Mouse (Mus musculus) heart, embryonic 15.5 days (tissue): ENCODE data around the gene Agrn. TPM values are rescaled to one million over a fixed set of nuclear protein-coding genes. Genes with fewer than 3 reads are reported as not detected.

ENCODE experiments used
- ATAC-seq: fragments of 200-750 bp; cut with Nextera tagmentation; replicated peaks from 2 replicates; pipeline ENCODE4 v1.8.0; 2017; ENCODE audit warnings: low read depth, moderate TSS enrichment; ENCODE audit not compliant: insufficient number of reproducible peaks, insufficient read depth, low FRiP score
- H3K27ac ChIP-seq: fragments of 300-500 bp; sonication (generic); 2 replicates; pipeline ENCODE4 v1.5.1; 2015; ENCODE audit warnings: mild to moderate bottlenecking, inconsistent platforms
- H3K27me3 ChIP-seq: fragments of 300-500 bp; sonication (generic); 2 replicates; pipeline ENCODE4 v1.6.1; 2015; ENCODE audit warnings: inconsistent platforms
- H3K36me3 ChIP-seq: fragments of 300-500 bp; sonication (generic); 2 replicates; pipeline ENCODE4 v1.6.1; 2015; ENCODE audit warnings: mild to moderate bottlenecking, inconsistent platforms
- H3K4me1 ChIP-seq: fragments of 300-500 bp; sonication (generic); replicated peaks from 2 replicates; pipeline ENCODE4 v1.6.1; 2015; ENCODE audit warnings: inconsistent platforms
- H3K4me2 ChIP-seq: fragments of 300-500 bp; sonication (generic); 2 replicates; pipeline ENCODE4 v1.6.1; 2015; ENCODE audit warnings: inconsistent platforms, mild to moderate bottlenecking, moderate library complexity
- H3K4me3 ChIP-seq: fragments of 300-500 bp; sonication (generic); 2 replicates; pipeline ENCODE4 v1.5.1; 2015; ENCODE audit warnings: mild to moderate bottlenecking, inconsistent platforms
- H3K9ac ChIP-seq: fragments of 300-500 bp; sonication (generic); 2 replicates; pipeline ENCODE4 v1.6.1; 2015; ENCODE audit warnings: mild to moderate bottlenecking, inconsistent platforms
- H3K9me3 ChIP-seq: fragments of 300-500 bp; sonication (generic); replicated peaks from 2 replicates; pipeline ENCODE4 v1.6.1; 2016; ENCODE audit warnings: inconsistent platforms
- WGBS: fragments of 180-500 bp; shearing (Covaris S2); methylation state at CpG from one replicate; pipeline ENCODE4 v1.1.7; 2015; ENCODE audit warnings: mixed read lengths; 5-methylcytosine and 5-hydroxymethylcytosine counted together
- polyA plus RNA-seq: library from polyadenylated mRNA; unstranded; fragments of >200 nt; fragmentation: Nextera tagmentation; extraction: Ambion mirVana; gene quantifications from 2 replicates; pipeline ENCODE4 v1.2.1, GENCODE M21; 2015

The Agrn gene
- polyA plus RNA-seq, 1 experiment from 2014 or later: 38.0 TPM

DNA sequence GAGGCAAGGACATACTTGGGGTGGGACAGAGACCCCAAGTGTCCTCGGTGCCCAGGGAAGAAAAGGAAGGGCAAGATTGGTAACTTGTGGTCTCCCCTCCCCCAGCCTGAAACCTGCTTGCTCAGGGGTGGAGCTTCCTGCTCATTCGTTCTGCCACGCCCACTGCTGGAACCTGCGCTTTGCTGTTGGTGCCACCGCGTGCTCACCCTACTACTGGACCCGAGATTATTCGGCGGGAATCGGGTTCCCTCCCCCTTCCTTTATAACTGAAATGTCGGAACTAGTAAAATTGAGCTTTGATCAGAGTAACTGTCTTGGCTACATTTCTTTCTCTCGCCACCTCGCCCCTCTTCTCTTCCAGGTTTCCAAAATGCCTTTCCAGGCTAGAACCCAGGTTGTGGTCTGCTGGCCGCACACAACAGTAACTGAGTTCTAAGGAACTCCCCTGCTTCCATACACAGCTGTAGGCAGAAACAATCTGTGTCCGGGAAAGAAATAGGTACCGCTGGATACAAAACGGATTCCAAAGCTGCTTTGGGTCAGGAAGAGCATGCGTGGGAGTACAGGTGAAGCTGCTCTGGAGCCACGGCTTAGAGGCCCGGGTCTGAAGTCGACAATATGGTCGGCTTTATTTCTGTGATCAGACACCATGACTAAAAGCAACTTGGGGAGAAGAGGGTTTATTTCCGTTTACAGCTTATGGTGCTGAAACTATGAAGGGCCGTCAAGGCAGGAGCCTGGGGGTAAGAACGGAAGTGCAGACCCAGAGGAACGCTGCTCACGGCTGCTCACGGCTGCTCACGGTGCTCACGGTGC, 60.8 kb downstream of the Agrn start:
- no peaks in the 10 kb centered on the region for H3K27me3 ChIP-seq
- ATAC-seq: no peak
- H3K4me1 ChIP-seq: peaks cover 2% of the 10 kb centered on the region; the same call in 1 of the 2 replicates
- no peaks in the 10 kb centered on the region for H3K36me3 ChIP-seq
- no peak overlapping the region for H3K4me3 ChIP-seq
- WGBS: 92% methylated on average over 30 of the region's 30 CpGs
- H3K4me2 ChIP-seq: no peak overlapping the region
- H3K9me3 ChIP-seq: no peaks in the 10 kb centered on the region
- H3K27ac ChIP-seq: no peak overlapping the region
- H3K9ac ChIP-seq: no peak overlapping the region

DNA sequence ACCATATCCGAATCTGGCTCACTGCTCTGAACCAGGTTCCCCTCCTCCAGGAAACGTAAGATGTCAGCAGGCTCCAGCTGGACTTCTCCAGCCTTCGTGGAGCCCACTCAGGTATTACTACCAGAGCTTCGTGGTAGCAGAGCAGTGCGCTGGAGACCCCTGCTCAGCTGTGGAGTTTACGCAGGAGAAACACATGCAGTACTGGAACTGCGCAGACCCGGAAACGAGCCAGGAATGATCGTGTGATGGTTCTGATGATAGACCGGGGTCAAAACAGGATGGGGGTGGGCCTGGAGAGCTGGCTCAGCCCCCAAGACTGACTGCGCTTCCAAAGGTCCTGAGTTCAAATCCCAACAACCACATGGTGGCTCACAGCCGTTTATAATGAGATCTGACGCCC, 61.5 kb downstream of the Agrn start:
- H3K4me2 ChIP-seq: no peak overlapping the region
- H3K36me3 ChIP-seq: no peaks in the 10 kb centered on the region
- no peaks in the 10 kb centered on the region for H3K27me3 ChIP-seq
- H3K9me3 ChIP-seq: no peaks in the 10 kb centered on the region
- no peak for ATAC-seq
- no peak overlapping the region for H3K4me3 ChIP-seq
- WGBS: 93% methylated on average over 14 of the region's 14 CpGs
- no peak overlapping the region for H3K9ac ChIP-seq
- peaks cover 2% of the 10 kb centered on the region; the same call in 1 of the 2 replicates for H3K4me1 ChIP-seq
- no peak overlapping the region for H3K27ac ChIP-seq

- Histone ChIP-seq H3K9me3 (no peaks in the 10 kb centered on the region), H3K4me1 (peaks cover 2% of the 10 kb centered on the region; the same call in 1 of the 2 replicates), H3K27ac (no peak overlapping the region), H3K27me3 (no peaks in the 10 kb centered on the region), H3K36me3 (no peaks in the 10 kb centered on the region), H3K9ac (no peak overlapping the region), H3K4me3 (no peak overlapping the region), H3K4me2 (no peak overlapping the region)
- no peak for ATAC-seq
- 95% methylated on average over 13 of the region's 13 CpGs for WGBS
Observed at GRCm38 (mm10) chr4:156135112-156135511, 62.2 kb downstream of the Agrn start.

DNA sequence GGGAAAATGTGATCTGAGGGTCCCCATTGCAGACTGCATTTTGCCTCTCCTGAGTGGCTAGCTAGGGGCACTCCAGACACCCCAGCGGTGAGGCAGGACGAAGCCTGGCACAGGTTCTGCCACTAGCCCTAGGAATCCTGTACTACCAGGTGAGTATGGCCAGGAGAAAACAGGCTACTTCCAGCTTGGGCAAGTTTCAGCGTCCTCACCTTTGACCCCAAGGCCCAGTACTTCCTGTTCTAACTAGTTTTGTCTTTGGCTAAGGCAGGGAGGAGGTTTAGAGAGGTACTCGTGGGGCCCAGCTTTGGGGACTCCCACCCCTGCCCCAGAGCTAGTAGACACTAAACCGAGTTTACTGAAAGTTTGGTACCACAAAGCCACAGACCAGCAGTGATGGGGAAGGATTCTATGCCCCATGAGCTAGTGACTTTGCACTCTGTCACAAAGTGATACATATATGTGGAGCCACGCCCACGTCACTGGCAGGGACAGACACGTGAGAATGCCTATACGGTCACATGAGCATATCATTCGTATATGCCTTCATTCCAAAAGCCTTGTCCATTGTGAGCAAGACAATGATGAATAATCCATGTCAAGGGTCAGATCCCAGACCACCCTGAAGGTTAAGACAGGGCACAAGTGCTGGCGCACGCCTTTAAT, 63.2 kb downstream of the Agrn start:
- Histone ChIP-seq H3K36me3 (no peaks in the 10 kb centered on the region), H3K27ac (no peak overlapping the region), H3K9me3 (no peaks in the 10 kb centered on the region), H3K4me1 (peaks cover 2% of the 10 kb centered on the region; the same call in 1 of the 2 replicates), H3K27me3 (no peaks in the 10 kb centered on the region), H3K4me3 (no peak overlapping the region), H3K4me2 (no peak overlapping the region), H3K9ac (no peak overlapping the region)
- no peak for ATAC-seq
- WGBS: 75% methylated on average over 12 of the region's 12 CpGs

GRCm38 (mm10) chr4:156133334-156133733, 64.0 kb downstream of the Agrn start:
- Histone ChIP-seq H3K4me3 (no peak overlapping the region), H3K4me1 (peaks cover 2% of the 10 kb centered on the region; the same call in 1 of the 2 replicates), H3K9ac (no peak overlapping the region), H3K27ac (no peak overlapping the region), H3K4me2 (no peak overlapping the region), H3K9me3 (no peaks in the 10 kb centered on the region), H3K27me3 (no peaks in the 10 kb centered on the region), H3K36me3 (no peaks in the 10 kb centered on the region)
- ATAC-seq: no peak
- 69% methylated on average over 5 of the region's 5 CpGs for WGBS

- H3K4me3 ChIP-seq: no peak overlapping the region
Observed at GRCm38 (mm10) chr4:156130940-156131339, 66.3 kb downstream of the Agrn start.

GRCm38 (mm10) chr4:156130436-156130835, 66.9 kb downstream of the Agrn start, which contains the start of gene Rnf223:
Gene Rnf223, plus strand, starts transcription at chr4:156130513.
- Histone ChIP-seq H3K4me3 (no peak within 1 kb of the TSS), H3K4me2 (no peak within 1 kb of the TSS), H3K4me1 (peaks cover 2% of the 10 kb centered on the region; the same call in 1 of the 2 replicates), H3K27me3 (no peaks in the 10 kb centered on the region), H3K36me3 (peaks cover 10% of the 10 kb centered on the region), H3K9ac (no peak within 1 kb of the TSS), H3K9me3 (no peaks in the 10 kb centered on the region), H3K27ac (no peak within 1 kb of the TSS)
- WGBS: 77% methylated on average over 15 of the region's 15 CpGs
- no peak for ATAC-seq

More at GRCm38 (mm10) chr4:156130940-156131339, 66.3 kb downstream of the Agrn start:
- Histone ChIP-seq H3K9ac (no peak overlapping the region), H3K4me2 (no peak overlapping the region), H3K4me1 (peaks cover 2% of the 10 kb centered on the region; the same call in 1 of the 2 replicates), H3K9me3 (no peaks in the 10 kb centered on the region), H3K27ac (no peak overlapping the region), H3K36me3 (peaks cover 5% of the 10 kb centered on the region; the same call in 1 of the 2 replicates), H3K27me3 (no peaks in the 10 kb centered on the region)
- no peak for ATAC-seq
- 77% methylated on average over 10 of the region's 10 CpGs for WGBS

DNA sequence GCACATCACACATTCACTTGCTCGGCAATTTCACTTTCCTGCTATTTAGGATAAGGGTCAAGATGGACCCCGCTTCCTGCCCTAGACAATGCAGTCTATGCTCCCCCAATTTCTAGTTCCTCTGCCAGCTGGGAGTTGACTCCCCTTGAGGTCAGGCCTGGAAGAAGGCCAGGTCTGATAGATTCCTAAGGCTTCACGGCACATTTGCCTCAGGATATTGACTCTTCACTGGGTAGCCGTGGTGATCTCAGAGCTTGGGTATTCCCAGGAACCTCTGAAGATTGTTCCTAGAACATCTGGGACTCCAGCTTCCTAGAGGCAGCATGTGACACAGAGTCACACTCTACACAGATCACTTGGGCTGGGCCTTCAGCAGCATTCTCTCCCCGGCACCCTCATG, 68.5 kb downstream of the Agrn start:
- no peak overlapping the region for H3K9ac ChIP-seq
- no peak for ATAC-seq
- 71% methylated on average over 5 of the region's 5 CpGs for WGBS
- no peaks in the 10 kb centered on the region; the same call in 1 of the 2 replicates for H3K4me1 ChIP-seq
- H3K27ac ChIP-seq: no peak overlapping the region
- H3K4me3 ChIP-seq: no peak overlapping the region
- peaks cover 24% of the 10 kb centered on the region for H3K36me3 ChIP-seq
- no peaks in the 10 kb centered on the region for H3K27me3 ChIP-seq
- no peak overlapping the region for H3K4me2 ChIP-seq
- H3K9me3 ChIP-seq: no peaks in the 10 kb centered on the region

DNA sequence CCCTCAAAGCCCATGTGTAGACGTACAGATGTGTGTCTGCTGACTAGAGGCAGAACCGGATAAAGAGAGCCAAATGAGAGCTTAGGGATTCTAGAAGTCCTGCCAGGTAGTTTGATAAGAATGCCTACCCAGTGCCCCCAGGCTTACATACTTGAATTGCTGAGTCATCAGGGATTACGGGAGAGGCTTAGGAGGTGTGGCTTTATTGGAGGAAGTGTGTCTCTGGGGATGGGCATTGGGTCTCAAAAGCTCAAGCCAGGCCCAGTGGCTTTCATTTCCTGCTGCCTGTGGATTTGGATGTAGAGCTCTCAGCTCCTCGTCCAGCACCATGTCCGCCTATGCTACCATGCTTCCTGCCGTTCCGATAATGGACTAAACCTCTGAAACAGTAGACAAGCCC, 70.4 kb downstream of the Agrn start:
- Histone ChIP-seq H3K4me2 (no peak overlapping the region), H3K4me1 (no peaks in the 10 kb centered on the region; the same call in 1 of the 2 replicates), H3K9ac (no peak overlapping the region), H3K4me3 (no peak overlapping the region), H3K9me3 (no peaks in the 10 kb centered on the region), H3K27ac (no peak overlapping the region), H3K36me3 (peaks cover 39% of the 10 kb centered on the region), H3K27me3 (no peaks in the 10 kb centered on the region)
- ATAC-seq: no peak
- WGBS: 81% methylated on average over 7 of the region's 7 CpGs

DNA sequence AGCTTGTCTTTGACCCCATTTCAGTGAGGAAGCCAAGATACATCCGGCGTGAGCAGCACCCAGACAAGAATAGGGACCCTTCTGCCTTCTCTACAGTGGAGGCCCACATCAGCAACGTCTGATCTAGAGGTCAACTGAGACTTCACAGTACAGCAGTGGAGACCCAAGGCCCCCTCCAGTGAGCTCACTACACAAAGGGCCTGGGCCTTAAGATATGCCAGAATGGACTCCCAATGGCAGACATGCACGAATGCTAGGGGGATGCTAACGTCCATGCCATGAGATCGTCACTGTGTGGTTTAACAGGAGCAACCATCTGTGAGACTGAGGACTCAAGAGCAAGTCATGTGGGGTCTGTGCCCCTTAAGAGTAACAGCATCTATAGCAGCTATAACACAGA, 71.9 kb downstream of the Agrn start:
- peaks cover 52% of the 10 kb centered on the region for H3K36me3 ChIP-seq
- H3K4me3 ChIP-seq: no peak overlapping the region
- H3K4me2 ChIP-seq: no peak overlapping the region
- WGBS: 88% methylated on average over 6 of the region's 6 CpGs
- ATAC-seq: no peak
- no peaks in the 10 kb centered on the region for H3K4me1 ChIP-seq
- no peaks in the 10 kb centered on the region for H3K9me3 ChIP-seq
- H3K9ac ChIP-seq: no peak overlapping the region
- H3K27me3 ChIP-seq: no peaks in the 10 kb centered on the region
- no peak overlapping the region for H3K27ac ChIP-seq

- WGBS: 94% methylated on average over 7 of the region's 7 CpGs
Observed at GRCm38 (mm10) chr4:156124077-156124476, 73.2 kb downstream of the Agrn start.

More at GRCm38 (mm10) chr4:156124077-156124476, 73.2 kb downstream of the Agrn start:
- no peaks in the 10 kb centered on the region for H3K27me3 ChIP-seq
- H3K9me3 ChIP-seq: no peaks in the 10 kb centered on the region
- no peak overlapping the region for H3K4me2 ChIP-seq
- H3K9ac ChIP-seq: no peak overlapping the region
- no peak overlapping the region for H3K4me3 ChIP-seq
- ATAC-seq: no peak
- H3K36me3 ChIP-seq: peaks cover 65% of the 10 kb centered on the region
- H3K4me1 ChIP-seq: no peaks in the 10 kb centered on the region
- no peak overlapping the region for H3K27ac ChIP-seq
